Mouse (Mus musculus) kidney, adult 2 months (tissue): ENCODE results near the gene Pdzrn3.

Source experiments
- CTCF ChIP-seq: fragments of 200-500 bp; conservative IDR thresholded peaks from 2 replicates; pipeline ENCODE4 v1.5.1; 2011; ENCODE audit warnings: low read depth, mild to moderate bottlenecking, control low read depth, low read length, moderate library complexity, mixed read lengths; ENCODE audit not compliant: insufficient read depth, insufficient read length
- POLR2A ChIP-seq: fragments of 200-500 bp; IDR thresholded peaks from one replicate; pipeline ENCODE4 v1.6.1; 2011; ENCODE audit warnings: low read depth, low read length, control low read depth

DNA sequence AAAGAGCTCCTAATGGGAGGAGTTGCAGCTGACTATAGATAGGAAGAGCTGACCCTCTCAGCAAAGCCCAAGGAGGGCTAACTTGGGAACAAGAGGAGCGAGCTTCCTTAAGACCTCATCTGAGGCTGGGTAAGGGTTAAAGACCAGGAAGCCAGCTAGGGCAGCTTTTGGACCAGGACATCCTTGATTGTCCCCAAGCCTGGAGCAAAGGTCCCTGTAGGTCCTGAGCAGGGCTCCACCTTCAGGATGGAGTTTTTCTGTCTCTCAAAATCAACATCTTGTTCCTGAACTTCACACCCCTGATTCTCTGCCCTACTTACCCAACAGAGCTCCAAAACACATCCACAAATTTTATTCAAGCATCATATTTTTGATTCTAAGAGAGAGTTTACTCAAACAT, 3.5 kb downstream of the Pdzrn3 start:
- TF ChIP-seq CTCF = 0 out of 2 replicates have a peak, but pooled peaks have one; percentile 8
- TF ChIP-seq POLR2A = no peak
